Mouse (Mus musculus) adipocyte (in vitro differentiated cells): ENCODE data around the gene Fpr-rs7.

Source experiments
- DNase-seq: peaks from one replicate; pipeline ENCODE4 v3.0.0-alpha.2; 2016; ENCODE audit warnings: low spot score

The Fpr-rs7 gene

DNA sequence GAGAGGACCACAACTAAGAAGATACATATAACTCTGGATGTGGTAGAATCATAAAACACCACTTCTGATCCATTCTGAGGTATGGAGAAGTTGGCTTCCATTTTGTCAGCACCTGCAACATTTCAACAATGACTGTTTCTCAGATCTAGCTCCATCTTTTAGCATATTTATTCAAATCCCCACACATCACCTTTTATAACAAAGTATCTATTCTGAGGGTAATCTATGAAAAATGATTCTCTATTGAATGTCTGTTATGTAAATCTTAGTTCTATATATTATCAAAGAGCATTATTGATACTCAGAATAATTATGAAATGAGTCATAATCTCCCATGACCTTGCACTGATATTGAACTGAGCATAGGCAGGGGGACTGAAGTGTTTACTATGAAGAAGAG, at the start of gene Fpr-rs7:
Gene Fpr-rs7 (minus strand): TSS at position 101 of the 400 bp plus-strand sequence.
- DNase-seq: no peak

DNA sequence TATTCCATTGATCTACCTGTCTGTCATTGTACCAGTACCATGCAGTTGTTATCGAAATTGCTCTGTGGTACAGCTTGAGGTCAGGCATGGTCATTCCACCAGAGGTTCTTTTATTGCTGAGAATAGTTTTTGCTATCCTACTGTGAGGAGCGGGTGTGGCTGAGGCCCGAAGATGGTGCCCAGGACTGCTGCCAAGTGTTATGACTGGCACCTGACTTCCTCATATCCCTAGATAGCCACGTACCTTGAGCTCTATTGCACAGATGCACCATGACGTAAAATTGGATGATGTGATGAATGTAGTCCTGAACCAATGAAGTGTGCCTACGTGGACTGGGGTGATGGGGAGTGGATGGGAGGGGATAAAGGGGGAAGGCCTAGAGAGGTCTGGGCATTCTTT, 39.9 kb downstream of the Fpr-rs7 start:
- no peak for DNase-seq

DNA sequence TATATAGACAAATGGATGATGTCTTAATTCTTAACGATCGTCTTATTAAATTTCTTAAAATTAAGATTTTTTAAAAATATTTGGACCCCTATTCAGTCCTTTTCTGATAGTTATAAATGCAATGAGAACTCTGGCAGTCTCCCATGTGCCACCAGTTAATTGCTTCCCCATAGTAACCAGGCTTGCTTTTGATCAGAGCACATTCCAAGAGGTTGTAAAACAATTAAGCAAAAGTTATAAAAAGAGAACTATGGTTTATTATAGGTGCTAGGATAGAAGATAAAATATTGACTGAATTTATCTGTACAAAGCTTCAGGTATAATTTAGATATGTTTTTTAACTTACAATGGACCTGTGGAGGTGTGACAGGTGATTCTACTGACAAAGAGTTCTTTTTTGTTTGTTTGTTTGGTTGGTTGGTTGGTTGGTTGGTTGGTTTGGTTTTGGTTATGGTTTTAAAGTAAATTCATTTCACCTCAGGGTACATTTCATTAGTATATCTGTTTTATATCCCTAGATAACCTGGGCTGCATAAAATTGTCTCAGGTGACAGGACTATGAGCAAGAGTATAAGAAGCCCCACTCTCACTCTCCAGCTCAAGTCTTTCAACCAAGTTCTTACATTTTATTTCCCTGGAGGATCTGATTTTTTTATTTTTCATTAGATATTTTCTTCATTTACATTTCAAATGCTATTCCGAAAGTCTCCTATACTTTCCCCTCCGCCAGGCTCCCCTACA, 42.2 kb downstream of the Fpr-rs7 start:
- DNase-seq: no peak
